Mouse (Mus musculus) limb, embryonic 10.5 days (tissue): ENCODE measurements around the gene Crkl. TPM values are rescaled to one million over a fixed set of nuclear protein-coding genes. Genes with fewer than 3 reads are reported as not detected.

Experiments used
- polyA plus RNA-seq: library from polyadenylated mRNA; unstranded; fragments of >200 nt; fragmentation: Nextera tagmentation; extraction: Ambion mirVana; gene quantifications from 2 replicates; pipeline ENCODE4 v1.2.1, GENCODE M21; 2016

Gene Crkl
- polyA plus RNA-seq, 1 experiment from 2014 or later: 84.0 TPM

Other genes starting within 250 kb of the Crkl start
- 432 and 433 TPM in 2 replicates for gene Ube2l3, start 249.3 kb upstream of the Crkl start, polyA plus RNA-seq
- 0.18 and 0.49 TPM in 2 replicates for gene Rimbp3, start 243.4 kb upstream of the Crkl start, polyA plus RNA-seq
- gene Hic2, start 218.4 kb upstream of the Crkl start, polyA plus RNA-seq: 16.8 and 19.3 TPM in 2 replicates
- gene Tmem191c, start 175.9 kb upstream of the Crkl start, polyA plus RNA-seq: 4.7 and 9.1 TPM in 2 replicates
- 0.06 and 0.14 TPM in 2 replicates for gene Serpind1, start 120.6 kb upstream of the Crkl start, polyA plus RNA-seq
- gene Snap29, start 46.0 kb upstream of the Crkl start, polyA plus RNA-seq: 8.5 and 11.7 TPM in 2 replicates
- 30.1 and 37.6 TPM in 2 replicates for gene Pi4ka, start 45.7 kb upstream of the Crkl start, polyA plus RNA-seq
- 0.85 and 1.2 TPM in 2 replicates for gene Aifm3, start 37.6 kb downstream of the Crkl start, polyA plus RNA-seq
- 78.2 and 89.8 TPM in 2 replicates for gene Lztr1, start 56.7 kb downstream of the Crkl start, polyA plus RNA-seq
- gene Thap7, start 79.1 kb downstream of the Crkl start, polyA plus RNA-seq: 47.8 and 58.9 TPM in 2 replicates
- gene Lrrc74b, start 109.3 kb downstream of the Crkl start, polyA plus RNA-seq: not detected in 2 replicates
- 0.08 TPM in 1 of 2 replicates, not detected in the other for gene P2rx6, start 109.9 kb downstream of the Crkl start, polyA plus RNA-seq
- gene Slc7a4, start 131.2 kb downstream of the Crkl start, polyA plus RNA-seq: 0.44 and 0.81 TPM in 2 replicates
- 74.3 and 74.4 TPM in 2 replicates for gene Smpd4, start 167.4 kb downstream of the Crkl start, polyA plus RNA-seq
- gene Ccdc74a, start 194.5 kb downstream of the Crkl start, polyA plus RNA-seq: 6.0 and 8.7 TPM in 2 replicates